Mouse (Mus musculus) kidney, embryonic 16.5 days (tissue): ENCODE measurements around the gene Il2rb. TPM values are rescaled to one million over a fixed set of nuclear protein-coding genes. Genes with fewer than 3 reads are reported as not detected.
A peak's percentile ranks its signal among the peaks of the same experiment; 100 is the strongest.

Experiments
- ATAC-seq: fragments of 200-750 bp; cut with Nextera tagmentation; 2 replicates; pipeline ENCODE4 v1.8.0; 2017; ENCODE audit warnings: moderate TSS enrichment; ENCODE audit not compliant: low FRiP score, low TSS enrichment
- H3K27ac ChIP-seq: fragments of 300-500 bp; sonication (generic); 2 replicates; pipeline ENCODE4 v1.5.1; 2014; ENCODE audit warnings: low read length
- H3K27me3 ChIP-seq: fragments of 300-500 bp; sonication (generic); 2 replicates; pipeline ENCODE4 v1.6.1; 2014; ENCODE audit warnings: low read length, control low read depth, mixed read lengths; ENCODE audit not compliant: insufficient read depth
- H3K36me3 ChIP-seq: fragments of 300-500 bp; sonication (generic); 2 replicates; pipeline ENCODE4 v1.6.1; 2014; ENCODE audit warnings: low read length, control low read depth, mixed read lengths; ENCODE audit not compliant: insufficient read depth
- H3K4me1 ChIP-seq: fragments of 300-500 bp; sonication (generic); 2 replicates; pipeline ENCODE4 v1.6.1; 2014; ENCODE audit warnings: low read length, control low read depth, mixed read lengths; ENCODE audit not compliant: insufficient read depth
- H3K4me2 ChIP-seq: fragments of 300-500 bp; sonication (generic); replicated peaks from 2 replicates; pipeline ENCODE4 v1.6.1; 2014; ENCODE audit warnings: low read depth, low read length
- H3K4me3 ChIP-seq: fragments of 300-500 bp; sonication (generic); 2 replicates; pipeline ENCODE4 v1.5.1; 2014; ENCODE audit warnings: mild to moderate bottlenecking, low read length
- H3K9ac ChIP-seq: fragments of 300-500 bp; sonication (generic); replicated peaks from 2 replicates; pipeline ENCODE4 v1.6.1; 2014; ENCODE audit warnings: low read length
- H3K9me3 ChIP-seq: fragments of 300-500 bp; sonication (generic); 2 replicates; pipeline ENCODE4 v1.6.1; 2016; ENCODE audit warnings: low read length, control low read depth
- WGBS: fragments of 180-500 bp; shearing (Covaris S2); extraction: QIAGEN DNeasy Blood & Tissue Kit; methylation state at CpG from one replicate; pipeline ENCODE4 v1.1.7; 2014; 5-methylcytosine and 5-hydroxymethylcytosine counted together
- polyA plus RNA-seq: library from polyadenylated mRNA; unstranded; fragments of >200 nt; fragmentation: Nextera tagmentation; extraction: Ambion mirVana; gene quantifications from 2 replicates; pipeline ENCODE4 v1.2.1, GENCODE M21; 2015

Gene Il2rb
- polyA plus RNA-seq, 1 experiment from 2014 or later: 0.54 TPM

DNA sequence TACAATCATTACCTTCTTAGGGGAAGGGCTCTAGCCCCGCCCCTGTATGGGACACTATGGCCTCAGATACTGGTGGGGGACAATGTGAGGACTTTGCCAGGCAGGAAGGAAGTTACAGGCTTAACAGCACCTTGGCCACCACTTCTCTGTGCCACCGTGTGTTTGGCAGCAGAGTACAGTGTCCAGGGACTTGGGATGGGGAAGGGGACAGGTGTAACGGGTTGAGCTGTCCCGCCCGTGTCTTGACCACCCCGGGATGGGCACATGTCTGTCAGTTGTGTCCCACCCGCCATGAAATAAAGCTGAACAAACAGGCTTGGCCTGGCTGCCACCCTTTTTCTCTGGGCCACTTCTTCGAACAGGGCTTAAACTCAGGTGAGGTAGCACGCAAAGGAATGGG lies 56.1 kb downstream of the Il2rb start:
- Histone ChIP-seq H3K27ac (no peak overlapping the region), H3K4me1 (peaks cover 39% of the 10 kb centered on the region), H3K4me3 (no peak overlapping the region), H3K9me3 (no peaks in the 10 kb centered on the region), H3K36me3 (peaks cover 7% of the 10 kb centered on the region; the same call in 1 of the 2 replicates), H3K9ac (no peak overlapping the region), H3K27me3 (no peaks in the 10 kb centered on the region), H3K4me2 (no peak overlapping the region)
- no peak for ATAC-seq
- WGBS: 79% methylated on average over 9 of the region's 9 CpGs

DNA sequence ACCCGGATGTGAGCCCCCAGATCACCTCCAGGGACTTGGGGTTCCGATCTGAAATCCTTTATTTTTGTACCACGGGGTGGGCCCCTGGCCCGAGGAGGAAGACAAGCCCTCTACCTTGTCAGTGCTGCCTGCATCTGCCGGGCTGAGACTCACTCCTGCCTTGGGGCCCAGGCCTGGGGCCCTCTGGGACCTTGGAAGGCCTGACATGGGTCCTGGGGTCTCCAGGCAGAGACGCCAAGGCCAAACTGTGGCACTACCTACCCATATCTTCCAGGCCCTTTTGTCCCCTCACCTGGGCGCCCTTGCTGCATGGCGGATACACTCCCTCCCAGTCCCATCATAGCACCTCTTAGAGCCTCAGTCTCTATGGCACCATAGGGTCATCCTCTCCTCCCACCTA lies 56.6 kb downstream of the Il2rb start:
- Histone ChIP-seq H3K36me3 (peaks cover 8% of the 10 kb centered on the region; the same call in 1 of the 2 replicates), H3K4me2 (no peak overlapping the region), H3K27ac (no peak overlapping the region), H3K9me3 (no peaks in the 10 kb centered on the region), H3K4me3 (no peak overlapping the region), H3K27me3 (no peaks in the 10 kb centered on the region), H3K9ac (no peak overlapping the region), H3K4me1 (peaks cover 34% of the 10 kb centered on the region)
- WGBS: 47% methylated on average over 8 of the region's 8 CpGs
- no peak for ATAC-seq

DNA sequence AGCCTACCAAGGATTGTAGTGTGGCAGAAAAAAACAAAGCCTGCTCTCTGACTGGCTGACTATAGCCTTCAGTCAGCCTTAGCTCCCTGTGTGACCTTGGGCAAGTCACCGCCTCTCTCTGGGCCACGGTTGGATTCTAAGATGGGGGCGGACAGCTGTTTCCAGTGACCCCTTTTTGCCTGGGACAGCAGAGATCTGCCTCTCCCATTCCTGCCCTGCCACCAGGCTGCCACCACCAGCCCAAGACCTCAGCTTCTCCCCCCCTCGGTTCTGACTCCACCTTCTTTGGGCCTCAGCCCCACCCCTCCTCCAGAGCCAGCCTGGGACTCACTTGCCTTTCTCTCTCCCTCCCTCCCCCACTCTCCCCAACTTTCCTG lies 57.1 kb downstream of the Il2rb start:
- 47% methylated on average over 4 of the region's 4 CpGs for WGBS
- Histone ChIP-seq H3K27me3 (no peaks in the 10 kb centered on the region), H3K9ac (no peak overlapping the region), H3K4me2 (no peak overlapping the region), H3K4me3 (no peak overlapping the region), H3K9me3 (no peaks in the 10 kb centered on the region), H3K27ac (peak overlapping the region; percentile 67; the same call in 1 of the 2 replicates), H3K36me3 (peaks cover 8% of the 10 kb centered on the region; the same call in 1 of the 2 replicates), H3K4me1 (peaks cover 31% of the 10 kb centered on the region)
- no peak for ATAC-seq

DNA sequence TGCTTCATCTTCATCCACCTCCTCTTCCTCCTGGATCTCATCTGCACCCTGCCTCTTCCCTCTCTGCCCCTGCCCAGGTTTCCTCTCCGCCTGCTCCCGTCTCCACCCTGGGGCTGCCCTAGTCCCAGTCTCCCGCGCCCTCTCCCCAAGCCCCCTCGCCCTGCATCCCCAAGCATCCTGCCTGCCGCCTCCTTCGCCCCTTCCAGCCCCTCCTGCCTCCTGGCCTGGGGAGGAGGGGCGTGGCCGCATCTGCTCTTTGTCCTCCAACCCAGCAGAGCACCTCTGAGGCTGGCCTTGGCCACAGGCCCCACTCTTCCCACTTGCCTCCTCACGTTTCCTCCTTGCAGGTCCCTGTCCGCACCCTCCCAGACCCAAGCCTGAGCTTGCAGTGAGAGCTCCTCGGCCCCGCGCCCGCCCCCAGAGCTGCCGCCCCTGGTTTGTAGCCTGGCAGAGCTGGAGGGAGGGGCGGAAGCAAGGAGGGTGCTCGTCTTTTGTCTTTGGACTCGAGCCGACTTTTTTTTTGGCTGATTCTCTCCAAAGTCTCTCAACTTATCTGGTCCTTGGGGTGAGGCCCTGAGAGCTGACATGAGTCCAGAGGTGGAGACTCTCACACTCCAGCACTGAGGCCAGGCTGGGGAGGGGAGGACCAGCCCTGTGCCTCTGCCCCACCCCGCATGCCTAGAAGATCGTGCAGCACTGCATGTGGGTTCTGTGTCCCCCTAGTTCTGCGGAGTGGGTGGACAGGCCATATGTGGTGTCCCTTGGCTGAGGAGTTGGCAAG lies 57.6 kb downstream of the Il2rb start:
- Histone ChIP-seq H3K9ac (peak overlapping the region; percentile 59), H3K4me3 (peak overlapping the region; percentile 38), H3K36me3 (peaks cover 8% of the 10 kb centered on the region; the same call in 1 of the 2 replicates), H3K27me3 (no peaks in the 10 kb centered on the region), H3K27ac (peak overlapping the region; percentile 67), H3K9me3 (no peaks in the 10 kb centered on the region), H3K4me1 (peaks cover 31% of the 10 kb centered on the region), H3K4me2 (peak overlapping the region; percentile 62)
- 15% methylated on average over 23 of the region's 23 CpGs for whole genome bisulfite sequencing
- ATAC-seq: peak; percentile 22

DNA sequence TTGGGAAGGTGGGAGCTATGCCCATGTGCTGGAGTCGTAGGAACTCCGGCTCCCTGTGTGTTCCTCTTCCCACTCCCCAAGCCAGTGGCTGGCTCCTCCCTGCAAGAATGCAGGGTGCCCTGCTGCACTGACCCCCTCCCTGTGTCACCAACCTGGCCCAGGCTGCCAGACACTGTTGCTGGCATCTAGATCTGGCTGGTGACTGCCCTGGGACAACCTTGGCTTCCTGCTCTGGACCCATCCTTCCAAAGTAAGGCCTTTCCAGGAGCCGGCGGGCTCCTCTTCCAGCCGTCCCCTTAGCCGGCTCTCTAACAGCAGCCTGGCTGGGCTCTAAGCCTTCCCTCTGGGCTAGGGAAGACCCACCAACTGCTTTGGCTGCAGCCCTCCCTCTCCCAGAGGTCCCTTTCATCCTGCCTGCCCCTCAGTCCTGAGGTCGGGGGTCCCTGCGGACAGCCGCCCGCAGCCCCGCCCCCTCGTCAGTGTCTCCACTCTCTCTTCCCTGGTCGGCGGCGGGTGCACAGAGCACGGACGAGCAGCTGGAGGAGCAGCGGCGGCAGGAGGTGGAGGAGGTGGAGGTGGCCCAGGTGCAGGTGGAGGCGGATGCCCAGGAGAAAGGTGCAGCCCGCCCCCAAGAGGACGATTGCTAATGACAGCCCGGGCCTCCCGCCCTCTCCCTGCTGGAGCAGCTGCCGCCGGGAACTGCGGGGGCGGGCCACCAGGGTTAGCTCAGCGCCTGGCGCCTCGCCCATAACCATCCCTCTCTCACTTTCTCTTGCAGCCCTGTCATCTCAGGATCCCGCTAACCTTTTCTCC lies 58.5 kb downstream of the Il2rb start:
- peak overlapping the region; percentile 67 for H3K27ac ChIP-seq
- H3K36me3 ChIP-seq: peaks cover 8% of the 10 kb centered on the region; the same call in 1 of the 2 replicates
- WGBS: 8% methylated on average over 32 of the region's 32 CpGs
- H3K9ac ChIP-seq: peak overlapping the region; percentile 59
- peak; percentile 69 for ATAC-seq
- no peaks in the 10 kb centered on the region for H3K27me3 ChIP-seq
- H3K4me3 ChIP-seq: peak overlapping the region; percentile 38
- no peaks in the 10 kb centered on the region for H3K9me3 ChIP-seq
- H3K4me1 ChIP-seq: peaks cover 34% of the 10 kb centered on the region
- H3K4me2 ChIP-seq: peak overlapping the region; percentile 62

DNA sequence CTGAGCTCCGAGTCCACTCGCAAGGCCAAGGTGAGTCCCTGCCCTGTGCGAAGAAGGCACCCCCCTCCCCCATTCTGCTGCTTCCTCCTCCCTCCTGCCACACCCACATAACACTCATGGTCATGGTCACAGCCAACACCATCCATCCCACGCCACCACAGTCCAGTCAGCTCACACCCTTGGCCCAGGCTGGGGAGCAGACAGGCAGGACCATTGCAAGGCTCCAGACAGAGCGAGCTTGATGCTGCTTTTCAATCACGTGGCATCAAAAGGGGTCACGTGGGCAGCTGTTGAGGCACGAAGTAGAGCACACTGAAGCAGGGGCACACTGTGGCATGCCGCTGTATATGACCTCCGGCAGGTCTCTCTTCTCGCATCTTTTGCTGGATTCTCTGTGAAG lies 59.4 kb downstream of the Il2rb start:
- Histone ChIP-seq H3K36me3 (peaks cover 11% of the 10 kb centered on the region; the same call in 1 of the 2 replicates), H3K9ac (no peak overlapping the region), H3K27me3 (no peaks in the 10 kb centered on the region), H3K4me2 (no peak overlapping the region), H3K9me3 (no peaks in the 10 kb centered on the region), H3K27ac (no peak overlapping the region), H3K4me3 (no peak overlapping the region), H3K4me1 (peaks cover 37% of the 10 kb centered on the region)
- ATAC-seq: no peak
- WGBS: 68% methylated on average over 11 of the region's 11 CpGs

DNA sequence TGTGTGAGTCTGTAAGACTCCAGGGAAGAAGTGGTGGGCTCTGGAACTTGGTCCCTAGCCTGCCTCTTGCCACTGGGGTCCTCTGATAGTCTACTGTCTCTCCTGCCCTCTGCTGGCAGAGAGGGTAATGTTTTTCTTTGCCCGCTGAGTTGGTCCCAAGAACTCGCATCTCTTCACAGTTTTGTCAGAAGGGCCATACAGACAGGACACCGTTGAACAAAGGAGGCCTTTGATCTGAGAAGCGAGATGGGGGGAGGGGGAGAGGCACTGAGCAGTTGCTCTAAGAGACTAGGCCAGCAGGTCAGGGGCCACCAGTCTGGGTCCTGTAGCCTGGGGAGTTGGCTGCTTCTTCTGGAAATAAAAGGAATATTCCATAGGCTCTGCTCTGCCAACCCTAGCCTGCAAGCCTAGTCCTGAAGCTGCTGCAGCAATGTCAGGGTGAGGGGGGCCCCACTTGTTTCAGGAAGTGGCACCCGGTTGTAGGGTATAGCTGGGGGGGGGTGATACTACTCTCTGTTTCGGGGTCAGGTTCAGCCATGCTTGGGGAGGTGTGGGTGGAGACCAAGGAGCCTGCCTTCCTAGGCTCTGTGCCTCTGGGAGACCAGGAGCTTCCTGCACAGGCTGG lies 60.1 kb downstream of the Il2rb start:
- ATAC-seq: no peak
- Histone ChIP-seq H3K36me3 (peaks cover 11% of the 10 kb centered on the region; the same call in 1 of the 2 replicates), H3K9me3 (no peaks in the 10 kb centered on the region), H3K27me3 (no peaks in the 10 kb centered on the region), H3K4me3 (no peak overlapping the region), H3K27ac (no peak overlapping the region), H3K4me1 (peaks cover 42% of the 10 kb centered on the region), H3K4me2 (no peak overlapping the region), H3K9ac (no peak overlapping the region)
- WGBS: 25% methylated on average over 6 of the region's 6 CpGs

DNA sequence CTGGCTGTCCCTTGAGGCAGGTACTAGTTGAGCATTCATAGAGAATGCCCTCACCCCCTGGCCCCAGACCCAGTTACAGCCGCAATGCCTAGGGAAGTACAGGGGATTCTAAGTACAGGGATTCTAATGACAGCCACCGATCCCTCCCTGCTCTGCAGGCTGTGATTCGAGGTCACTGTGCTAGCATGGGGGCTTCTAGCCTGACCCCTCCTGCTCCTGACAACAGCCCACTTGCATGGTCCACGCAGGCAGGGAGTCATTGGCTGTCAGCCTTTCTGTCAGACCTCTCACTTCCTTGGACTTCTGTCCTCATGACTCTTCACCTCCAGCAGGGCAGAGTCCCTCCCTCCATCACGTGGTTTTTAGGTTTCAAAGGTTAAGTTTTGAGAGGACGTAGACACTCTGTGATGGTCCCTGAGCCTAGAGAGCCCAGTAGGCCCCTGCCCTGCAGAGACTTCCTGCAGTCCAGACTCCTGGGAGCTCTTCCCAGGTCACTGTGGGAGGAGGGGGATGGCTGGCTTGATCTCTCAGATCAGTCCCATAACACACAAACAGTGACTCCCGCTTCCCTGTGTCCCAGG lies 63.4 kb downstream of the Il2rb start:
- Histone ChIP-seq H3K9me3 (no peaks in the 10 kb centered on the region), H3K4me1 (peaks cover 42% of the 10 kb centered on the region), H3K4me3 (no peak overlapping the region), H3K36me3 (peaks cover 11% of the 10 kb centered on the region; the same call in 1 of the 2 replicates), H3K9ac (0 out of 2 replicates have a peak overlapping the region, but pooled peaks have one; percentile 34), H3K4me2 (no peak overlapping the region), H3K27ac (peak overlapping the region; percentile 43), H3K27me3 (no peaks in the 10 kb centered on the region)
- 65% methylated on average over 7 of the region's 7 CpGs for WGBS
- no peak for ATAC-seq

DNA sequence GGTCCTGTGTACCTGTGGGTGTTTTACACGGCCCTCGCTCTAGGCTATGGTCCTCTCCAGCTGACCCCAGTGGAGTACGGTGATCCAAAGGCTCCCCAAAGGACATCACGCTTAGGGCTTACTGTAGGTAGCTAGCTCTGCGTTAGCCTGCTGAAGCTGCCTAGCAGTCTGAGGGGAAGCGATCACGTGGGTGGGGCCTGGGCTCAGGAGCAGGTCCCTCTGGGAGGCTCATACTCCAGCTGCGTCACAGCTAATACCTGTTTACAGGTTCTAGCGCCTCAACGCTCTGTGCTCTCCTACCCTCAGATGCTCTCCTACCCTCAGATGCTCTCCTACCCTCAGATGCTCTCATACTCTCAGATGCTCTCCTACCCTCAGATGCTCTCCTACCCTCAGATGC lies 64.2 kb downstream of the Il2rb start:
- H3K27me3 ChIP-seq: no peaks in the 10 kb centered on the region
- H3K9me3 ChIP-seq: no peaks in the 10 kb centered on the region
- no peak overlapping the region for H3K4me3 ChIP-seq
- H3K9ac ChIP-seq: no peak overlapping the region
- no peak overlapping the region; the same call in 1 of the 2 replicates for H3K27ac ChIP-seq
- H3K4me2 ChIP-seq: no peak overlapping the region
- ATAC-seq: no peak
- WGBS: 86% methylated on average over 10 of the region's 10 CpGs
- peaks cover 35% of the 10 kb centered on the region for H3K4me1 ChIP-seq
- peaks cover 9% of the 10 kb centered on the region; the same call in 1 of the 2 replicates for H3K36me3 ChIP-seq
